In genomic region chr2:15931924-15932323, GRCm38 (mm10) we compare ENCODE assay signal across 24 mouse cellular contexts.
DNase-seq lines count a peak whose midpoint lies in the region; ATAC-seq and TF ChIP-seq lines count a peak whose summit lies in the region.
"Had no signal": no experiment of that assay in that cellular context is flagged by ENCODE, and none has a peak within 500 bp of the region (broad histone marks: within the 10 kb centered on the region; RNA-seq: fewer than 3 reads in every experiment).

No protein-coding gene starts in this region.

- no peak overlapping the region for H3K9ac ChIP-seq in forebrain, embryonic 14.5 days (ENCODE audit: low read length)
- H3K9ac ChIP-seq in forebrain, embryonic 15.5 days (replicated peaks): no peak overlapping the region
- H3K9ac ChIP-seq in forebrain, postnatal 0 days: no peak overlapping the region
- H3K9ac ChIP-seq in forebrain, embryonic 11.5 days (ENCODE audit: low read length): no peak overlapping the region
- H3K9ac ChIP-seq in hindbrain, embryonic 13.5 days: no peak overlapping the region
- H3K9ac ChIP-seq: embryonic facial prominence, embryonic 13.5 days; embryonic facial prominence, embryonic 15.5 days had no signal

- no peaks in the 10 kb centered on the region for H3K4me1 ChIP-seq in forebrain, embryonic 14.5 days (ENCODE audit: control insufficient read depth, insufficient read depth, low read length)
- peaks cover 4% of the 10 kb centered on the region; the same call in 1 of the 2 replicates for H3K4me1 ChIP-seq in forebrain, embryonic 15.5 days
- peaks cover 6% of the 10 kb centered on the region for H3K4me1 ChIP-seq in forebrain, postnatal 0 days (ENCODE audit: insufficient read depth)
- no peaks in the 10 kb centered on the region for H3K4me1 ChIP-seq in forebrain, embryonic 11.5 days (replicated peaks; ENCODE audit: control insufficient read depth, insufficient read depth, low read length)
- H3K4me1 ChIP-seq in hindbrain, embryonic 13.5 days (replicated peaks): peaks cover 4% of the 10 kb centered on the region; the same call in 1 of the 2 replicates
- H3K4me1 ChIP-seq: embryonic facial prominence, embryonic 13.5 days; embryonic facial prominence, embryonic 15.5 days had no signal

- H3K27me3 ChIP-seq in forebrain, embryonic 14.5 days (replicated peaks; ENCODE audit: control insufficient read depth, insufficient read depth, low read length): no peaks in the 10 kb centered on the region
- H3K27me3 ChIP-seq in forebrain, embryonic 15.5 days: no peaks in the 10 kb centered on the region
- no peaks in the 10 kb centered on the region for H3K27me3 ChIP-seq in forebrain, postnatal 0 days (ENCODE audit: insufficient read depth, low read length)
- no peaks in the 10 kb centered on the region for H3K27me3 ChIP-seq in forebrain, embryonic 11.5 days (ENCODE audit: control insufficient read depth, insufficient read depth, low read length)
- H3K27me3 ChIP-seq in hindbrain, embryonic 13.5 days: no peaks in the 10 kb centered on the region
- H3K27me3 ChIP-seq: CH12.LX; embryonic facial prominence, embryonic 13.5 days; embryonic facial prominence, embryonic 15.5 days had no signal

- H3K36me3 ChIP-seq in forebrain, embryonic 14.5 days (ENCODE audit: control insufficient read depth, insufficient read depth, low read length): no peaks in the 10 kb centered on the region
- no peaks in the 10 kb centered on the region for H3K36me3 ChIP-seq in forebrain, embryonic 15.5 days
- no peaks in the 10 kb centered on the region for H3K36me3 ChIP-seq in forebrain, postnatal 0 days (ENCODE audit: insufficient read depth)
- no peaks in the 10 kb centered on the region for H3K36me3 ChIP-seq in forebrain, embryonic 11.5 days (ENCODE audit: control insufficient read depth, insufficient read depth, low read length)
- no peaks in the 10 kb centered on the region for H3K36me3 ChIP-seq in hindbrain, embryonic 13.5 days
- H3K36me3 ChIP-seq: embryonic facial prominence, embryonic 13.5 days; embryonic facial prominence, embryonic 15.5 days; forebrain, embryonic 10.5 days; G1E had no signal

- H3K4me2 ChIP-seq in forebrain, embryonic 14.5 days (ENCODE audit: low read length): no peak overlapping the region
- H3K4me2 ChIP-seq in forebrain, embryonic 15.5 days (replicated peaks): no peak overlapping the region
- no peak overlapping the region for H3K4me2 ChIP-seq in forebrain, postnatal 0 days (ENCODE audit: low read depth)
- no peak overlapping the region for H3K4me2 ChIP-seq in forebrain, embryonic 11.5 days (ENCODE audit: low read depth, low read length, severe bottlenecking)
- H3K4me2 ChIP-seq in hindbrain, embryonic 13.5 days: no peak overlapping the region
- H3K4me2 ChIP-seq: embryonic facial prominence, embryonic 13.5 days; embryonic facial prominence, embryonic 15.5 days had no signal

- no peak overlapping the region for H3K27ac ChIP-seq in forebrain, embryonic 14.5 days (ENCODE audit: low read depth, low read length)
- H3K27ac ChIP-seq in forebrain, embryonic 15.5 days (replicated peaks): no peak overlapping the region
- H3K27ac ChIP-seq in forebrain, postnatal 0 days (ENCODE audit: low read depth, low read length): no peak overlapping the region
- H3K27ac ChIP-seq in forebrain, embryonic 11.5 days (ENCODE audit: low read depth, low read length): no peak overlapping the region
- no peak overlapping the region for H3K27ac ChIP-seq in hindbrain, embryonic 13.5 days
- H3K27ac ChIP-seq: embryonic facial prominence, embryonic 13.5 days; embryonic facial prominence, embryonic 15.5 days; forebrain, embryonic 10.5 days had no signal

- no peak for ATAC-seq in forebrain, embryonic 14.5 days
- no peak for ATAC-seq in forebrain, embryonic 15.5 days (replicated peaks)
- peak; percentile 45; the same call in 1 of the 2 replicates for ATAC-seq in forebrain, postnatal 0 days
- ATAC-seq in forebrain, embryonic 11.5 days (replicated peaks; ENCODE audit: low FRiP score): no peak
- no peak for ATAC-seq in hindbrain, embryonic 13.5 days (ENCODE audit: low FRiP score)
- ATAC-seq: CD4-positive, CD25-positive, alpha-beta regulatory T cell, adult 4 months had no signal

- no peaks in the 10 kb centered on the region for H3K9me3 ChIP-seq in forebrain, embryonic 14.5 days (replicated peaks; ENCODE audit: control insufficient read depth, low read length)
- H3K9me3 ChIP-seq in forebrain, embryonic 15.5 days: no peaks in the 10 kb centered on the region
- H3K9me3 ChIP-seq in forebrain, postnatal 0 days (ENCODE audit: low read length): no peaks in the 10 kb centered on the region
- H3K9me3 ChIP-seq in forebrain, embryonic 11.5 days (ENCODE audit: control insufficient read depth, low read length): no peaks in the 10 kb centered on the region
- H3K9me3 ChIP-seq in hindbrain, embryonic 13.5 days: no peaks in the 10 kb centered on the region
- H3K9me3 ChIP-seq: embryonic facial prominence, embryonic 13.5 days; embryonic facial prominence, embryonic 15.5 days; forebrain, embryonic 10.5 days; G1E had no signal

- DNase-seq in forebrain, embryonic 14.5 days (ENCODE audit: low spot score): peak; percentile 4
- DNase-seq in forebrain, postnatal 0 days: no peak
- no peak for DNase-seq in forebrain, embryonic 11.5 days (ENCODE audit: low spot score)
- DNase-seq in Muller cell, postnatal 12 days (ENCODE audit: inconsistent ontology term): peak; percentile 72
- DNase-seq in retina, embryonic 14.5 days (ENCODE audit: low spot score): peak; percentile 59
- no peak for DNase-seq in right cerebral cortex, adult 18-20 months
- DNase-seq: adrenal gland, adult 2 months; adrenal gland, postnatal 10 days; adrenal gland, postnatal 25 days; B cell, adult 2 months; cerebellum, adult 11-12 months; cerebellum, adult 2 months; cerebellum, adult 9-11 months; cerebellum, postnatal 36 days; embryo, embryonic 11 days had no signal

- no peak overlapping the region for H3K4me3 ChIP-seq in forebrain, embryonic 14.5 days (ENCODE audit: low read depth, low read length)
- no peak overlapping the region for H3K4me3 ChIP-seq in forebrain, embryonic 15.5 days
- no peak overlapping the region for H3K4me3 ChIP-seq in forebrain, postnatal 0 days (ENCODE audit: low read depth, low read length)
- H3K4me3 ChIP-seq in forebrain, embryonic 11.5 days (ENCODE audit: low read depth, low read length): no peak overlapping the region
- no peak overlapping the region for H3K4me3 ChIP-seq in hindbrain, embryonic 13.5 days
- H3K4me3 ChIP-seq: embryonic facial prominence, embryonic 13.5 days; embryonic facial prominence, embryonic 15.5 days; erythroblast, embryonic 14.5 days; forebrain, embryonic 10.5 days had no signal

- TF ChIP-seq CTCF in forebrain, postnatal 0 days (IDR thresholded peaks at IDR 0.05; ENCODE audit: low read depth): no peak

Comparison
In these comparisons a context has a peak if more than half of its experiments do, and no peak if none do; other contexts are left out.
1. DNase-seq: peak in forebrain, embryonic 14.5 days (single experiment), Muller cell, postnatal 12 days (single experiment) and retina, embryonic 14.5 days (single experiment); none in forebrain, postnatal 0 days (single experiment), forebrain, embryonic 11.5 days (single experiment) and right cerebral cortex, adult 18-20 months (single experiment).